Mouse (Mus musculus) MEL-GATA-1-ER (cell line): ENCODE results near the gene Trim60.

Experiments used
- DNase-seq: peaks from one replicate; pipeline ENCODE4 v3.0.0-alpha.2; 2012; ENCODE audit warnings: low read depth; ENCODE audit errors: extremely low read depth

Trim60 gene

DNA sequence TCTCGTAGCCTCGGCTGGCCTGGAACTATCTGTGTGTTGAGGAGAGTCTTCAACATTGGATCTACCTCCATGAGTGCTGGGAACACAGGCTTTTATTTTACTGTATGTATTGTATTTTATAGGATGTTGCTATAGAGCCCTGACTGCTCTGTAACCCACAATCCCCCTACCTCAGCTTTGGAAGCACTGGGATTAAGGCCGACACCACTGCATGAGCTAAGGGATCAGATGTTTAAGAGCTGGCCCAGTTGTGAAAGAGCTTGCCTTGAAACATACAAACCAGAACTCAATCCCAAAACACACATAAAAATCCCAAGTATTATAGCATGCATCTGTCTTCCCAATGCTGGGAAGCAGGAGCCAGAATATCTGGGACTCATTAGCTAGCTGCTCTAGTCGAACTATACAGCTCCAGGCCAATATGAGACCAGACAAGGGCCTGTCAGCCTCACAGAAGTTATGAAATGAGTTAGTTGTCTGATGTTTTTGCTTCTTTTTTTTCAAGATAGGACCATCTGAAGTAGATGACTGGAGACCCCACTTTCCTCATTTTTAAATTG is 19.5 kb downstream of the Trim60 start:
- DNase-seq = no peak

DNA sequence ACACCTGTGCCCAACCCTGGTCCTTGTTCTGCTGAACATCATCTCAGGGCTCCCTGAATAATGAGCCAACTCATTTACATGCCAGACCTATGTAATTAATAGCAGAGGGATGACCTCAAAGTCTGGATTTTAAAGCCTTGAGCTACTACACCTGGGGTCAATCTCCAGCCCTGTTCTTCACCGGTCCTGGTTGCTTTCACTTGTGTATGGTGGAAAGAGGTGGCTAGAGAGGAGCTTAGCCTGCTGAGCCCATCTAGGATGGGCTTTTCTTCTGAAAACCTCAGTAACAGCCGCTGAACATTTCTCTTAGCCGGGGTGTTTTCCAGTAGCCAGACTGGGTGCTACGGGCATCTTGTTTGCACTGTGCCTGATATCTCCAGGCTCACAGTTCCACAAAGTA is 30.7 kb downstream of the Trim60 start, which contains the start of gene Trim75:
TSS of gene Trim75 (minus strand) at position 101 of the 400 bp plus-strand sequence.
- DNase-seq = no peak

DNA sequence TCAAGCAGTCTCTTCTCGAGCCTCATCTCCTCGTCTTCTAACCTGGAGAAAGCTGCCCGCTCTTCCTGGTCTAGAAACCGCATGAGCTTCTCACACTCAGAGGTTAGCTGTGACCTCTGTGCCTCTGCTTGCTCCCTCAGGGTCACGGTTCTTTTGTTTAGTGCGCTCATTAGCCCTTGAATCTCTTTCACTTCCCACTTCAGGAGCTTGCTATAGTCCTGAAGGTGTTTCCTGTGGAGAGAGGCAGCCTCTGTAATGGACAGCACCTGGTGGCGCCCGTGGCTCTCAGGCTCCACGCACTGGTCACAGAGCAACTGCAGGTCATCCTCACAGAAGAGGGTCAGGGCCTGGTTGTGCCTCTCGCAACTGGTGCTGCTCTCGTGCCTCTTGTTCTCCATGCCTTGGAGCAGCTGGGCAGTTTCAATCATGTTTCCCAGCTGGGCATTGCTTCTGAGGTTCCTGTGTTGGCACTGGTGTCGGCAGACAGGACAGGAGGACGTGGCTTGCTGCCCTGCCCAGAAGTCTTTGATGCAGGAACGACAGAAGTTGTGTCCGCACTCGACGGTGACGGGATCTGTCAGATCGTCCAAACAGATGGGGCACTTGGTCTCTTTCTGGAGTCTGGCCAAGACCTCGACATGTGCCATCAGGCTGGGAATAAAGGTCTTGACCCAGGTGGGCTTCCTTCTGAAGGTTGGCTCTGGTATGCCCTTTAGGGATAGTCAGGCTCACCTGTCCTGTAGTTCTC is 35.1 kb downstream of the Trim60 start:
- DNase-seq = no peak

DNA sequence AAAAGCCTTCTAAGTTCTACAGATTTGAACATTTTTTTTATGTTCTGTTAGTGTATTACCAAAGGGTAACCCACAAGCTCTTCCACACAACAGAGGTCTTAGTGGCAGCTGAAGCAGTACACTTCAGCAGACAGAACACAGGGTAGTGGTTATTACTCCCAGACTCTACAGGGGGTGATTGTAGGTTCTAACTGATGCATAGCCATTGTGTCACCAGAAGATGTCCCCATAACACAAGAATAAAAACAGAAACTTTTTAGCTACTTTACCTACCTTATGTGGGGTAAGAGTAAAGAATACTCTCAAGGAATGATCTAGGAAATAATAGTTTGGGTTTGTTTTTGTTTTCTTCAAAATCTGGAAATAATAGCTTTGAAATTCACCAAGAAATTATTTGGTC is 55.5 kb downstream of the Trim60 start:
- no peak for DNase-seq

DNA sequence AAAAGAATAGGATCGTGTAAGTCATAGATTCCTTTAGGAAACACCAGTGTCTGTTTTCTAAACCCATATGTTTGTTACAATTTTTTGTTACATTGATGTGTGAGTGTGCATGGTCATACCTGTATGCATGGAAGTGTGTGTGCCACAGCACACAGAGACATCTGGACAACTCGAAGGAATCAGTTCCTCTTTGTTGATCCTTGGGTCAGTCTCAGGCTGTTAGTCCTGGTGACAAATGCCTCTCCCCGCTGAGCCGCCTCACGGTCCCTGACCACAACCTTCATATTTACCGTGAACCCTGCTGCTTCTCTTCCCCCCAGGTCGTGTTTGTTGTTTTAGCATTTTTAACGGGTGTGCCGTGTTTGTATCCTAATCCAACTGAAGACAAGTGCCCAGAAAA is 59.4 kb downstream of the Trim60 start:
- no peak for DNase-seq

DNA sequence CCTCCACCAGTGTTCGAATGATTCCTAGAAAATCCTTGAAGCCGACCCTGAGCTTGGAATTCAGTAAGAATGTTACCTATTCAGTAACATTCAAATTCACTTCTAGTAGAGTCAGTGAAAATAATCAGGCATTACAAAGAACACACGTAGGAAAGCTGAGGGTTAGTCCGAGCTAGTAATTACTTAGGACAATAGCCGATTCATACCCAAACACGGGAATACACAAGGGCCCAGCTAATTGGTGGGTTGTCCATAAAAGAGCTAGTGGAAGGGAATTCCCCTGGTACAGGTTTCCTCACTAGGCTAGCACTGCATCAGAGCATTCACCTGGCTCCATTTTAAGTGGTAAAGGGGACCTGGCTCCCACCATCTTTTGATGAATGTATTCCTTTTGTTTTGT is 66.3 kb downstream of the Trim60 start:
- DNase-seq = no peak
